Mouse (Mus musculus) cerebellum, adult 18-20 months (tissue): ENCODE data around the gene Fbxo9.
"Not testable (repeated sequence)": the region's sequence is repeated elsewhere in the genome, so short reads cannot be mapped to it uniquely, and the experiment has no call there.

Experiments used
- DNase-seq, 2 experiments: peaks; one replicate each; pipeline ENCODE4 v3.0.0; 2021

Gene Fbxo9

GRCm38 (mm10) chr9:78108796-78109239 lies at the start of gene Fbxo9, which contains the start of gene Ick:
Gene Fbxo9 (minus strand): TSS chr9:78109065.
Gene Ick (plus strand): TSS chr9:78109192.
- peak; percentile 85 to 96 for DNase-seq

GRCm38 (mm10) chr9:78157221-78157620 lies 48.4 kb upstream of the Fbxo9 start:
- DNase-seq: no peak

GRCm38 (mm10) chr9:78154211-78154977 lies 45.5 kb upstream of the Fbxo9 start:
- DNase-seq: no peak

- DNase-seq: not testable (repeated sequence)
These were observed 40.9 kb upstream of the Fbxo9 start for GRCm38 (mm10) chr9:78149770-78150169.

- DNase-seq: no peak
These were observed 39.3 kb upstream of the Fbxo9 start for GRCm38 (mm10) chr9:78148149-78148548.

GRCm38 (mm10) chr9:78146627-78147026 lies 37.8 kb upstream of the Fbxo9 start:
- no peak for DNase-seq

GRCm38 (mm10) chr9:78146099-78146498 lies 37.2 kb upstream of the Fbxo9 start:
- no peak for DNase-seq

- no peak for DNase-seq
These were observed 30.6 kb upstream of the Fbxo9 start for GRCm38 (mm10) chr9:78139463-78139862.

GRCm38 (mm10) chr9:78138044-78138676 lies 29.3 kb upstream of the Fbxo9 start:
- no peak for DNase-seq

GRCm38 (mm10) chr9:78135658-78136057 lies 26.8 kb upstream of the Fbxo9 start:
- no peak for DNase-seq

- no peak for DNase-seq
These were observed 17.8 kb upstream of the Fbxo9 start for GRCm38 (mm10) chr9:78126643-78127042.

- DNase-seq: no peak
These were observed 17.1 kb upstream of the Fbxo9 start for GRCm38 (mm10) chr9:78126007-78126406.

- no peak for DNase-seq
These were observed 15.4 kb upstream of the Fbxo9 start for GRCm38 (mm10) chr9:78124297-78124696.

GRCm38 (mm10) chr9:78122939-78123712 lies 14.3 kb upstream of the Fbxo9 start:
- no peak for DNase-seq

- DNase-seq: no peak
These were observed 13.1 kb upstream of the Fbxo9 start for GRCm38 (mm10) chr9:78121985-78122384.

GRCm38 (mm10) chr9:78121358-78121757 lies 12.5 kb upstream of the Fbxo9 start:
- DNase-seq: no peak

- DNase-seq: no peak
These were observed 8.8 kb upstream of the Fbxo9 start for GRCm38 (mm10) chr9:78117690-78118089.

GRCm38 (mm10) chr9:78115746-78116145 lies 6.9 kb upstream of the Fbxo9 start:
- no peak for DNase-seq

GRCm38 (mm10) chr9:78113538-78113885 lies 4.6 kb upstream of the Fbxo9 start:
- no peak for DNase-seq

- peak; percentile 90 to 96 for DNase-seq
These were observed 4.1 kb upstream of the Fbxo9 start for GRCm38 (mm10) chr9:78112770-78113537.

- no peak for DNase-seq
These were observed 2.6 kb upstream of the Fbxo9 start for GRCm38 (mm10) chr9:78111456-78111855.

GRCm38 (mm10) chr9:78109656-78110055 lies 791 bp upstream of the Fbxo9 start:
- DNase-seq: peak; percentile 29 to 33
